In genomic region chr2:151670026-151670967, GRCm38 (mm10) we compare ENCODE assay signal across 8 mouse cellular contexts. TPM values are rescaled to one million over a fixed set of nuclear protein-coding genes. Genes with fewer than 3 reads are reported as not detected.
DNase-seq lines count a peak whose midpoint lies in the region; ATAC-seq and TF ChIP-seq lines count a peak whose summit lies in the region.

No protein-coding gene starts in this region.

- H3K27me3 ChIP-seq in kidney, embryonic 16.5 days (ENCODE audit: insufficient read depth, low read length): peaks cover 6% of the 10 kb centered on the region
- no peaks in the 10 kb centered on the region for H3K27me3 ChIP-seq in kidney, adult 2 months (replicated peaks; ENCODE audit: control insufficient read depth, insufficient read depth, low read length)
- H3K27me3 ChIP-seq in embryonic facial prominence, embryonic 10.5 days (replicated peaks; ENCODE audit: low read depth, poor library complexity, severe bottlenecking): peaks cover 17% of the 10 kb centered on the region
- peaks cover 7% of the 10 kb centered on the region; the same call in 1 of the 2 replicates for H3K27me3 ChIP-seq in intestine, embryonic 15.5 days (replicated peaks)
- no peaks in the 10 kb centered on the region for H3K27me3 ChIP-seq in neural tube, embryonic 13.5 days

- H3K4me2 ChIP-seq in kidney, embryonic 16.5 days (replicated peaks; ENCODE audit: low read depth, low read length): no peak overlapping the region
- peak overlapping the region; percentile 30 for H3K4me2 ChIP-seq in intestine, embryonic 15.5 days (replicated peaks)
- H3K4me2 ChIP-seq in neural tube, embryonic 13.5 days: peak overlapping the region; percentile 48

- H3K27ac ChIP-seq in kidney, embryonic 16.5 days (ENCODE audit: low read length): no peak overlapping the region
- no peak overlapping the region for H3K27ac ChIP-seq in kidney, adult 2 months (ENCODE audit: insufficient read depth, low read depth, low read length)
- no peak overlapping the region for H3K27ac ChIP-seq in embryonic facial prominence, embryonic 10.5 days (replicated peaks)
- H3K27ac ChIP-seq in intestine, embryonic 15.5 days: no peak overlapping the region
- no peak overlapping the region for H3K27ac ChIP-seq in neural tube, embryonic 13.5 days (replicated peaks)

- TF ChIP-seq POLR2A in kidney, adult 2 months (IDR thresholded peaks at IDR 0.05; ENCODE audit: low read depth, low read length): no peak

- no peak overlapping the region for H3K9ac ChIP-seq in kidney, embryonic 16.5 days (replicated peaks; ENCODE audit: low read length)
- no peak overlapping the region for H3K9ac ChIP-seq in intestine, embryonic 15.5 days
- H3K9ac ChIP-seq in neural tube, embryonic 13.5 days: 0 out of 2 replicates have a peak overlapping the region, but pooled peaks have one; percentile 26

- no peaks in the 10 kb centered on the region for H3K9me3 ChIP-seq in kidney, embryonic 16.5 days (ENCODE audit: low read length)
- no peaks in the 10 kb centered on the region for H3K9me3 ChIP-seq in embryonic facial prominence, embryonic 10.5 days
- no peaks in the 10 kb centered on the region for H3K9me3 ChIP-seq in intestine, embryonic 15.5 days
- H3K9me3 ChIP-seq in neural tube, embryonic 13.5 days: no peaks in the 10 kb centered on the region

- TF ChIP-seq CTCF in kidney, adult 2 months (conservative IDR thresholded peaks at IDR 0.05; ENCODE audit: insufficient read depth, insufficient read length, low read depth, low read length): no peak

- WGBS in kidney, embryonic 16.5 days: 39% methylated on average over 48 of the region's 48 CpGs
- WGBS in kidney, adult 2 months: 33% methylated on average over 48 of the region's 48 CpGs
- 36% methylated on average over 48 of the region's 48 CpGs for WGBS in embryonic facial prominence, embryonic 10.5 days
- 31% methylated on average over 48 of the region's 48 CpGs for WGBS in intestine, embryonic 15.5 days
- 38% methylated on average over 48 of the region's 48 CpGs for WGBS in neural tube, embryonic 13.5 days

- H3K36me3 ChIP-seq in kidney, embryonic 16.5 days (ENCODE audit: insufficient read depth, low read length): no peaks in the 10 kb centered on the region
- H3K36me3 ChIP-seq in kidney, adult 2 months (ENCODE audit: control insufficient read depth, insufficient read depth, low read length): no peaks in the 10 kb centered on the region
- H3K36me3 ChIP-seq in embryonic facial prominence, embryonic 10.5 days (replicated peaks): no peaks in the 10 kb centered on the region
- no peaks in the 10 kb centered on the region for H3K36me3 ChIP-seq in intestine, embryonic 15.5 days
- no peaks in the 10 kb centered on the region for H3K36me3 ChIP-seq in neural tube, embryonic 13.5 days

- peak; percentile 73 for ATAC-seq in kidney, embryonic 16.5 days (ENCODE audit: low FRiP score, low TSS enrichment)
- ATAC-seq in intestine, embryonic 15.5 days: peak; percentile 76
- ATAC-seq in neural tube, embryonic 13.5 days (ENCODE audit: low read depth): peak; percentile 63
- no peak for ATAC-seq in CD4-positive, CD25-positive, alpha-beta regulatory T cell, adult 4 months

- 0 out of 2 replicates have a peak, but pooled peaks cover 3% of the 10 kb centered on the region for H3K4me1 ChIP-seq in kidney, embryonic 16.5 days (ENCODE audit: insufficient read depth, low read length)
- no peaks in the 10 kb centered on the region for H3K4me1 ChIP-seq in kidney, adult 2 months (ENCODE audit: control insufficient read depth, insufficient read depth, low read length)
- peaks cover 4% of the 10 kb centered on the region; the same call in 1 of the 2 replicates for H3K4me1 ChIP-seq in embryonic facial prominence, embryonic 10.5 days
- H3K4me1 ChIP-seq in intestine, embryonic 15.5 days (replicated peaks): no peaks in the 10 kb centered on the region
- H3K4me1 ChIP-seq in neural tube, embryonic 13.5 days (replicated peaks): peaks cover 4% of the 10 kb centered on the region

- DNase-seq in kidney, adult 2 months: no peak
- peak; percentile 13 for DNase-seq in embryonic facial prominence, embryonic 10.5 days (ENCODE audit: low spot score)
- DNase-seq in right cerebral cortex, postnatal 4 days: no peak
- no peak for DNase-seq in right cerebral cortex, postnatal 36 days (ENCODE audit: low spot score in 2 of 2)

- H3K4me3 ChIP-seq in kidney, embryonic 16.5 days (ENCODE audit: low read length): no peak overlapping the region; the same call in 1 of the 2 replicates
- no peak overlapping the region for H3K4me3 ChIP-seq in kidney, adult 2 months (ENCODE audit: insufficient read depth, low read depth, low read length)
- H3K4me3 ChIP-seq in embryonic facial prominence, embryonic 10.5 days: peak overlapping the region; percentile 9; the same call in 1 of the 2 replicates
- no peak overlapping the region for H3K4me3 ChIP-seq in intestine, embryonic 15.5 days (replicated peaks)
- H3K4me3 ChIP-seq in neural tube, embryonic 13.5 days: peak overlapping the region; percentile 21

RNA-seq across cellular contexts. Expression of gene Rad21l, which starts 2.0 kb away (rescaled TPM):
- polyA plus RNA-seq in kidney, embryonic 16.5 days (2015; fragmentation: Nextera tagmentation; extraction: Ambion mirVana): not detected in 2 replicates
- not detected in 2 replicates for polyA plus RNA-seq in kidney, adult 2 months (2012; rRNA removed)
- not detected in 2 replicates for polyA plus RNA-seq in embryonic facial prominence, embryonic 10.5 days (2016; fragmentation: Nextera tagmentation; extraction: Ambion mirVana)
- polyA plus RNA-seq in intestine, embryonic 15.5 days (2015; fragmentation: Nextera tagmentation; extraction: Ambion mirVana): not detected in 2 replicates
- 0.11 TPM in 1 of 2 replicates, not detected in the other for polyA plus RNA-seq in neural tube, embryonic 13.5 days (2015; fragmentation: Nextera tagmentation; extraction: Ambion mirVana)
- not detected for polyA plus RNA-seq in CD4-positive, CD25-positive, alpha-beta regulatory T cell, adult 4 months (2017; shearing (Covaris generic))

RNA-seq across cellular contexts. Expression of gene Tmem74b, which starts 31.5 kb away (rescaled TPM):
- 1.0 and 1.1 TPM in 2 replicates for polyA plus RNA-seq in kidney, embryonic 16.5 days (2015; fragmentation: Nextera tagmentation; extraction: Ambion mirVana)
- 0.35 and 0.45 TPM in 2 replicates for polyA plus RNA-seq in kidney, adult 2 months (2012; rRNA removed)
- 2.3 and 3.1 TPM in 2 replicates for polyA plus RNA-seq in embryonic facial prominence, embryonic 10.5 days (2016; fragmentation: Nextera tagmentation; extraction: Ambion mirVana)
- 2.0 and 2.2 TPM in 2 replicates for polyA plus RNA-seq in intestine, embryonic 15.5 days (2015; fragmentation: Nextera tagmentation; extraction: Ambion mirVana)
- polyA plus RNA-seq in neural tube, embryonic 13.5 days (2015; fragmentation: Nextera tagmentation; extraction: Ambion mirVana): 16.7 and 20.0 TPM in 2 replicates
- polyA plus RNA-seq in CD4-positive, CD25-positive, alpha-beta regulatory T cell, adult 4 months (2017; shearing (Covaris generic)): not detected

RNA-seq across cellular contexts. Expression of gene Snph, which starts 37.9 kb away (rescaled TPM):
- 0.44 and 0.63 TPM in 2 replicates for polyA plus RNA-seq in kidney, embryonic 16.5 days (2015; fragmentation: Nextera tagmentation; extraction: Ambion mirVana)
- polyA plus RNA-seq in kidney, adult 2 months (2012; rRNA removed): 0.31 TPM in 2 replicates
- 0.54 and 1.00 TPM in 2 replicates for polyA plus RNA-seq in embryonic facial prominence, embryonic 10.5 days (2016; fragmentation: Nextera tagmentation; extraction: Ambion mirVana)
- polyA plus RNA-seq in intestine, embryonic 15.5 days (2015; fragmentation: Nextera tagmentation; extraction: Ambion mirVana): 2.0 TPM in 2 replicates
- 16.6 and 18.3 TPM in 2 replicates for polyA plus RNA-seq in neural tube, embryonic 13.5 days (2015; fragmentation: Nextera tagmentation; extraction: Ambion mirVana)
- not detected for polyA plus RNA-seq in CD4-positive, CD25-positive, alpha-beta regulatory T cell, adult 4 months (2017; shearing (Covaris generic))

Comparison
In these comparisons a context has a peak if more than half of its experiments do, and no peak if none do; other contexts are left out.
1. H3K4me3 ChIP-seq: peak in embryonic facial prominence, embryonic 10.5 days (single experiment) and neural tube, embryonic 13.5 days (single experiment); none in kidney, embryonic 16.5 days (single experiment), kidney, adult 2 months (single experiment) and intestine, embryonic 15.5 days (single experiment).